Mouse (Mus musculus) ovary, postnatal 10 days (tissue): ENCODE results near the gene Trmu.
"Not testable (repeated sequence)": the region's sequence is repeated elsewhere in the genome, so short reads cannot be mapped to it uniquely, and the experiment has no call there.

Experiments used
- DNase-seq: peaks from one replicate; pipeline ENCODE4 v3.0.0; 2022; ENCODE audit warnings: low spot score

Trmu gene

DNA sequence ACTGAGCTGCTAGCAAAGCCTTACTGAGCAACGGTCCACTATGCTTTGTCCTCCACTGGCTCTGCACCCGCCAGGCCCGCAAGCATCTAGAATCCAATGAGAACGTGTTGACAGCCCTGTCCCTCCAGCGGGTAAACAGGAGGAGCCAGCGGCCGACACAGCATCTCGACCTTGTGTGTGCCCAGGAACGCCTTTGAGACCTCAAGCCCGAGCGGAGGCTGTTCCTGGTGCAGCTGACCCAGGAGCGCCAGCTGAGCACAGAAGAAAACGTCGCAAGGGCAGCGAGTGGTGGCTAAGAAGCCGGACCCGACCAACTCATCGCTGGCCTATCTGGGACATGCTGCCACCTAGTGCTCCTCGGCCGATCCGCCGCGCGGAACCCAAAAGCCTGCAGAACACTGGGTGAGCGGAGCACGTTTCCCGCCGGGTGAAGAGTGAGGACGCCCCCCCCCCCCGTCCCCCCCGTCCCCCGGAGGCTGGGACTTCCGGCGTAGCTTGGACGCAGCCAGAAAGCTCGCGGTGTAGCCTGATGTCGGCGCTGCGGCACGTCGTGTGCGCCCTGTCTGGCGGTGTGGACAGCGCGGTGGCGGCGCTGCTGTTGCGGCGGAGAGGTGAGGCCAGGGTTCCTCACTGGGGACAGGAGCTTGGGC is at the start of gene Trmu:
TSS of gene Trmu (plus strand) at position 465 of the 650 bp plus-strand sequence.
- peak; percentile 69 for DNase-seq

DNA sequence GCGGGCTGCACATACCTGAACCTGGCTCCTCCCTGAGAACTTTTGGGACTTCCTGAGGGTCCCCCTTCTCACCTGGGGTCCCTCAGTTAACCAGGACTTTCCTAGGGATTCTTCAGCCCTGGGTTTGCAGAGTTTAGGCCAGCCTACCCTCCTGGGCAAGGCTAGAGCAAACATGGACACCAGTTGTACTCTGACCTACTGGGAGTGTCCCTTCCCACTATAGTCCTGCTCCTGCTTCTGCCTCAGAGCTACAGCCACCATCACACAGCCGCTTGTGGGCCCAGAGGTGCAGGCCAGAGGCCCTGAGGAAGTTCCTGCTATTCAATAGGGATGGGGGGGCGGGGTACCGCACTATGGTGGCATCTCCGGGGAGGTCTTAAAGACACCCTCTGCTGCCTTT is 49.6 kb upstream of the Trmu start:
- DNase-seq = no peak

DNA sequence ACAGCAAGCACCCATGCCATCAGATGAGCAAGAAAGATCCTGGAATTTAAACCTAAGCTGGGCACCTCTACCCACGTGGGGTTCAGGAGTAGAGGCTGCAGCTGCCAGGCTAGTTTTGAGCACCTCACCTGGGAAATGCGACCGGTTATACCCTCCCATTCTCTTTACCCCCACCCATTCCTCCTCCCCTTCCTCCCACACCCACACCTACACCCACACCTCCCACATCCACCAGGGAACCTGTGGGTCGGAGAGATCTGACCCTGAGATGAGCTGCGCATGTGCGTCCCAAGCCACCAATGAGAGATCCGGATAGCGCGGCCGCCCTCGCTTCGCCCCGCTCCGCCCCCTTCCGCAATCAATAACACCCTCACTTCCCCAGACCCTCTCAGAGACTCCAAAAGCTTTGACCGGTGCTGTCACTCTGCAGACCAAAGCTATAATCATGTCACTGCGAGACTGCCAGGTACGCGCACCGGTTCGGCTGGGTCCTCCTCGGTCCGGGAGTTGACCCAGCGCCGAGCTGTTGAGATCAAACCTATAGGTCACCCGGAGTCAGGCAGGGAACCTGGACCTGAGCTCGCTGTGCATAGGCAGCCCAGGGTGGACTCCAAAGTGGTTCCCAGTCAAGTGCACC is 47.0 kb upstream of the Trmu start, which contains the start of gene Ttc38:
TSS of gene Ttc38 (plus strand) at position 353 of the 637 bp plus-strand sequence.
- DNase-seq = peak; percentile 58

DNA sequence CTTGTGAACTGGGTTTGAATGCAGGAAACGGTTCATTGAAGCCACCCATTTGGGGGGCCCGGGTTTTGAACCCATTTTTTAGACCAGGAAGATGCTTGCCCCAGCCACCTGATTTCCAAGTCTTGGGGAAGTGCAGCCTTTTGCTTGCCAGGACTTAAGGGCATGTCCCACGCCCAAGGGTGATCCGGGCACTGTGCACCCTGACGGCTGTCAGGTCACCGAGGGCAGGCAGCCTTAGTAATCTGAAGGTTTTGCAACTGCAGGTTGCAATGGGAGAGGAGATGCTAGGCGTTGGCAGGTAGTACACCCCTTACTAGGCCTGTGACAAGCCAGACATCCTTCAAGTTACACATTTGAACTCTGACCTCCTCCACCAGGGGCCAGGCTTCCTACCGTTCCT is 46.5 kb upstream of the Trmu start:
- DNase-seq = no peak

DNA sequence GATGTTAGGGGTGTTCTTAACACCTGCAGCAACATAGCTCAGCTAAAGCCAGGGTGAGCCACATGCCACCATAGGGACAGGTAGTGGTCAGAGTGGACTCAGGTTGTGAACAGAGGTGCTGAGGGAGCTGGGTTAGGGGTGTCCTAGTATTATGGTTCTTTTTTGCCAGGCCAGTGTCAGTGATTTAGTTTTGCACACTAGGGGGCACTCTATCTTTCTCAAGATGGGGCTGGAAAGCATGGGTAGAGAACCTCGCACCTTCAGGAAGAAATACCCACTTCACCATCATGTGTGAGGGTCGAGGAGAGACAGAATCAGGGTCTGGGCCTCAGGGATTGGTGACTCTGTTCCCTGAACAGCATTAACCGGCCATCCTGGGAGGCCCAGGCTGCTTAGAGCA is 43.8 kb upstream of the Trmu start:
- DNase-seq = no peak

DNA sequence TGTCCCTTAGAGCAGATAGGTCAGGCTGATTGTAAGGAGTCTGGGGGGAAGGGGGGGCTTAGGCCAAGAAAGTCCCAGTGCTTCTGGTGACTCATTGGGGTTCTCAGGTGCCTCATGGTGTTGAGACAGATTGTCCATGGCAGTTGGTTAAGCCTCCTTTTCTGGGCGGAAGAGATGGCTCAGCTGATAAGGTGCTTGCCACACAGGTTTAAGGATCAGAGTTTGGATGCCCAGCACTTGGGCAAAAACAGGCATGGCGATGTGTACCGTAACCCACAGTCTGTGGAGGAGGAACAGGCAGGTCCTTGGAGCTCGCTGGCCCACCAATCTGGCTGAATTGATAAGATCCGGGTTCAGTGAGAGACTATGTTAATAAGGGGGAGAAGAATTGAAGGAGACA is 42.2 kb upstream of the Trmu start:
- no peak for DNase-seq

DNA sequence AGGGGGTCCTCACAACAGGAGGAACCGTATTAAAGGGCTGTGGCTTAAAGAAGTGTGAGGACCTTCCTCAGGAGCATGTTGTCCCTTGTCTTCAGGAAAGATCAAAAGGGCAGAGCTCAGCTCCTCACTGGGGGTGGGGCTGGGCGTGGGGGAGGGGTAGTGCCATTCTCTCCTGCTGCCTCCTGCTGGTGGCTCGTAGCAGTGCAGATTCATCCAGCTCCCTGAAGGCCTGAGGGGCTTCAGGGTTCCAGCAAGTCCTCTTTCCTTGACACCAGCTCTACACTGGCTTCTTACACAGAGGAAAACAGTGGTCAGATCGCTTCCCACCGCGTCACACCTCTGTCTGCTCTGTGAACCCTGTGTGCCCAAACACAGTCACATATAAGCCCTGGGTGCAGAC is 38.1 kb upstream of the Trmu start:
- DNase-seq = no peak

DNA sequence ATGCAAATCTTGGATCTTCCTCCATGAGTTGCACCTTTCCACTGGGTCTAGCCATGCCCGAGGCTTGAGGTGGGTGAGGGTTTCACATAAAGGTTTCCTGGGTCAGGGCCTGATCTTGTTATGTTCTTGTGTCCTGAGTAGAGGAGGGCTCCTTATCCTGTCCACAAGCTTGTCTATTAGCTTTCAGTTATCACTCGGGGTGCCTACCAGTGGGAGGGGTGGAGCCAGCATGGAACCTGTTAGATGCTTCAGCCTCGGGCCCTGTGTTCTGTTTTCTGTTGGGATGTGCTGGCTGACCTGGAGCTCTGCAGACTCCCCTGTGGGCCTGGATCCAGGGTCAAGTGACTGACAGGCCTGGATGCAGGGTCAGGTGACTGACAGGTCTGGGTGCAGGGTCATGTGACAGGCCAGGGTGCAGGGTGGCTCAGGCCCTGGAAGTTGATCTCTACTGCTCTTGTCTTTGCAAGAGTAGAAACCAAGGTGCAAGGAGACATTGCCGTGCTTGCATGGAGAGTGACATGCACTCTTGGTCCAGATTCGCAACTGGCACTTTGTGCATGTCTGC is 37.2 kb upstream of the Trmu start:
- DNase-seq = no peak

DNA sequence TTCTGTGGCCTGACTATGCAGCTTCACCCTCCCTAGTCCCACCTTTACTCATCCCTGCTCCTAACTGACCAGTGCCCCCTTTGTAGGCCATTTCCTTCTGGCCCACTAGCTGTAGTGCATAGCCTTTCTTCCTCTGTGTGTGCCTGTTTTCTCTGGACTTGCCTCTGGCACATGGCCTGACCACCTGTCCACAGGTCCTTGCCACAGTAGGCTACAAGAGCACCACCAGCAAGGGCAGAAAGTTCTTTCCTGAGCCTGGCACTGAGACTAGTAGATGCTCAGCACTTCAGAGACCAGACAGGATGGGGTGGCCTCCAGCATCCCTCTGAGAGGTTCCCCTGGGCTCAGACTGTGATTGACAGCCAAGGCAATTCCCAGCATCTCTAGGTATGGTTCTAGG is 34.0 kb upstream of the Trmu start:
- DNase-seq = no peak

DNA sequence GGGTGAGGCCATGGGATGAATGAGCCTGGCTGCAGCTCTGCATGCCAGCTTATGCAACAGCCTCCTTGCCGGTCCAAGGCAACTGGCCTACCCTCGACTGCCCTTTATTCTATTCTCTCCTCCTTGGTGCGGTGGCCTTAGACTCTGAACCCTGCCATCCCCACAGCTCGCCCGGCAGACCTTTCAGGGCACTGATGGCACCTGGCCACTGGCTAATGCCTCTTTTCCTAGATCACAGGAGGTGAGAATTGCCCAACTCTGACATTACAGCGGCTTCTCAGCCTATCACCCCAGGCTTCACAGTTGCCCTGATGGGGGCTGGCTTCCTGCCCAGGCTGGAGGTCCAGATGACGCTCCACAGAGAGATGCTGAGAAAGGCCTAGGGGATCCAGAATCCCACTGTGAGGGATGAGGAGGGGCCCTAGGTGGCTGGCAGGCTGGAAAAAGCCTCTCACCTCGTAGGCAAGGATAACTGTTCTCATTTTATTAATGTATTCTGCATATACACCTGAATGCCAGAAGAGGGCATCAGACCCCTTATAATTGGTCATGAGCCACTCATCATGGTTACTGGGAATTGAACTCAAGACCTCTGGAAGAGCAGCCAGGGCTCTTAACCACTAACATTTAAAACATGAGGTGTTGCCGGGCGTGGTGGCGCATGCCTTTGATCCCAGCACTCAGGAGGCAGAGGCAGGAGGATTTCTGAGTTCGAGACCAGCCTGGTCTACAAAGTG is 27.3 kb upstream of the Trmu start:
- no peak for DNase-seq

DNA sequence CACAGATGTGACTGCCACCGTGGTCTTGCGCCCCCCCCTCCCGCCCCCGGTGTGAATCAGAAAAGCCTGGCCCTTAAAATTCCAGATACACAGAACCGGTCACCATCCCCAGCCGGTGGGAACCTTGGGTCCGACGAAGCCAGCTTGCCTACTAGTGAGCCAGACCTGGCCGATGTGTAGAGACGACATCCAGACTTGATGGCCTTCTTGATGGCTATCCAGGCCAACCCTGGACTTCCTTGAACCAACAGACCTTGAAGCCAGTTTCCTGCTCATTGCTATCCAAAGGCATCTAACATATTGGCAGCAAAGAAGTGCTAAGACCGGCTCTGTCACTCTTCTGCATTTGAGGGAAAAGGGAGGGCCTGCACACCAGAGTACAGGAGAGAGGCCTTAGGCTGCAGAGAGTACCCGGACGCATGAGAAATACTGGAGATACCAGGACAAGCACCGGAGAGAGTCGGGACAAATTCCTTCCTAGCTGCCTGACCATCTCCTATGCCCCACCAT is 20.1 kb upstream of the Trmu start:
- DNase-seq = no peak

DNA sequence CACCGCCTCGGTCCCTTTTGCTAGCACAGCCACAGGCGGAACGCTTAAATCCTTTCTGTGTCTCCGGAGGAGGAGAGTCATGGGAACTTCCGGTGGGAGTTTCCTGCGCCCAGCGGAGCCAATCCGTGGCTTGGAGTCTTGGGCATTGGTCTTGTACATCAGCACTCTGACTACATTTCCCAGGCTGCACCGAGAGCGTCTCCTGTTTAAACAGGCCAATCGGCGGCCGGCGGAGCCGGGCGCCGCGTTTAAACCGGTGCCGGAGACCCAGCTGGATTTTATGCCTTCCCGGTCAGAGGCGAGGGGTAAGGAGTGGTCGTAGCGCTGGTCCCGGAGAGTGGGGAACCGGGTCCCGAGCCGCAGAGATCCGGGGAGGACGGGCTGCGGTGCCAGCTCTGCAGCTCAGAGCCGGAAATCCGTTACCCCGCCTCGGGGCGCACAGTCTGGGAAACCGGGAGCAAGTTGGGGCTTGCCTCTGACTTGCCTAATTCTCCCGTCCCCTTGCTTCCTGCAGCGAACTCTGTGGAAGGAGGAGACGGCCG is 19.6 kb upstream of the Trmu start, which contains the start of gene Gtse1:
TSS of gene Gtse1 (plus strand) at position 256 of the 542 bp plus-strand sequence.
- peak; percentile 78 for DNase-seq

DNA sequence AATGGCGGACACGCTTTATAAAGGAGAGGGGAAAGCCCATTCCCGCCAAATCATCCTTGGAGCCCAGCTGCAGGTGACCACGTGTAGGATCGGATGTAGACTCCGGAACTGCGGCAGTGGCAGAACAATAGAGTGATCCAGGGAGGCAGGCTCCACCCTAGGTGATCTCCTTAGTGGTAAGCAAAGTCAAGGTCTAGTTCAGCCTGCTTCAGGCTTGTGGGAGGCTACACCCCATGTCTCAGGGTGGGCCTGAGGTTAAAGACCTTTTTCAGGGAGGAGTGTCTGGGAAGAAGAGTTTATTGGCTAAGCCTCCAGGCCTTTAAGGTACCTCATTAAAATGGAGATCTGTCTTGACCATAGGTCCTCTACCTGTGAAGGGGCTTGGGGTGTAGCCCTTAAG is 13.2 kb upstream of the Trmu start:
- DNase-seq = not testable (repeated sequence)

DNA sequence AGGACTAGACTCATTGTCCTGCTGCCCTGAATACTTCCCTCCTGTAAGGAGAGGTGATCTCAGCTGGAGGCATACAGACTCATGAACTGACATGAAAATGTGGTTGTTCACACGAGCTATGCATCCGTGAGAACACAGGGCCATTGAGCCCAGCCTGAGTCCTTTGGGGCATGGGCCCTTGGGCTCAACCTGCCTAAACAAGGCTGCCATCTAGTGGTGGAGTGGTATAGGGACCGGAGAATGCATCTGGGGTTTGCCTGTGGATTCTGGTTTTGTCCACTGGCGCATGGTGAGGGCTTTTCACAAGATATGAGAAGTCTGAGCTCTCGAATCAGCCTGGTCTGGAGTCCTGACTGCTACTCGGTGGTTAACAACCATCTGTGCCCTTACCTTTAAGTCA is 11.4 kb upstream of the Trmu start:
- DNase-seq = peak; percentile 36

DNA sequence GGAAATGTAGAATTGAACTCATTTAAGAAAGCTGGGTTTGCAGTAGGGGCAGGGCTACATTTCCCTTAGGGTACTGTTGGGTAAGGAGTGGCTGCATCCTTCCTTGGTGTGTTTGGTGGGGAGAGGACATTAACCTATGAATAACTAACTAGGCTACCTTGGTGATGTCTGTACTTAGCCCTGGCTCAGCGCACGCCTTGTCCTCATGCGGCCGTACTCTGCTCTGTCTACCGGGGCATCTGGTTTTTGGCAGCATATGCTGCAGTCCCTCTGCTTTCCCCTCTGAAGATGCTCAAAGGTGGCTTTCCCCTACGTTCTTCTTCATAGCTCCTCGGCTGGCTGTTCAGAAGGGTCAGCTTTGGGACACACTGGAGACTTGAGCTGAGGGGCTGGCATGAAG is 1.8 kb upstream of the Trmu start:
- DNase-seq = no peak

DNA sequence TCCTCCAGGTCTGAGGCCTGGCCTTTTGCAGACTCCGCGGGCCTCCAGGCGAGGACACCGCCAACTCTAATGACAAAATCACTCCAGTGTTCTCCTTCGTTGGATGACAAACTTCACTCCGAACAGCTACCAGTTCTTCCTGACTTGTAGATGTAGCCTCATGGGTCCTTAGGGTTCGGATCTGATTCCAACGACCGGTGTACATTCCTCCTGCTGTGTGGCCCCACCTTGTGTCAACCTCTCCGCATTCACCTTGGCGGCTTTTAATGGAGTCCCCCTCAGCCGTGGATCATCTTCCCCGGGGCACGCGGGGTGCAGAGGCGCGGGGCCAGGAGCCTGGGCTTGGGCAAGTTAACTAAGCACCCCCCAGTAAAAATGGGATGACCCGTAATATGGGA is 385 bp downstream of the Trmu start:
- DNase-seq = no peak

DNA sequence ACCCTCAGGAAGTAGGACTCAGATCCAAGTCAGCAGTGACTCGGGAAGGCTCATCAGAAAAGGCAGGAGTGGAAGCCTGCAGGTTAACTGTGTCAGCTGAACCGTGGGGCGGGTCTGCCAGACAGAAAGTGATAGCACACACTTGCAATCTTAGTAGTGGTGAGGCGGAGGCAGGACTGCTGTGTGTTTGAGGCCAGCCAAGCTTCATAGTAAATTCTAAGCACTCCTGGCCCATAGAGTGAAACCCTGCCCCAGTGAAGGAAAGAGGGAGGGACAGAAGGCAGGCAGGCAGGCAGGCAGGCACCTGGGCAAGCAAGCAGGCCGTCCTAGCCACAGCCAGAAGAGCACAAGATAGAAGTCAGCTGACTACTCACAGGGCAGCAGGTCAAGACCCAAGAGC is 6.5 kb downstream of the Trmu start:
- DNase-seq = no peak

DNA sequence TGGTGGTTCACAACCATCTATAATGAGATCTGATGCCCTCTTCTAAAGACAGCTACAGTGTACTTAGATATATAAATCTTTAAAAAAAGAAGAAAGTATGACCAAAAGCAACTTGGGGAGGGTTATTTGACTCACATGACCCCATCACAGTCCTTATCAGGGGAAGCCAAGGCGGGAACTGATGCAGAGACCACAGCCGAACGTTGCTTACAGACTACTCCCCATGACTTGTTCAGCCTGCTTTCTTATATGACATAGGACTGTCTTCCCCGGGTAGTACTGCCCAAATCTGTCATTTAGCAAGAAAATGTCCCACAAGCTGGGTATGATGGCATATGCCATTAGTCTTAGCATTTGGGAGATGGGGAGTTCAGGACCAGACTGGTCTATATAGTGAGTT is 10.1 kb downstream of the Trmu start:
- no peak for DNase-seq

DNA sequence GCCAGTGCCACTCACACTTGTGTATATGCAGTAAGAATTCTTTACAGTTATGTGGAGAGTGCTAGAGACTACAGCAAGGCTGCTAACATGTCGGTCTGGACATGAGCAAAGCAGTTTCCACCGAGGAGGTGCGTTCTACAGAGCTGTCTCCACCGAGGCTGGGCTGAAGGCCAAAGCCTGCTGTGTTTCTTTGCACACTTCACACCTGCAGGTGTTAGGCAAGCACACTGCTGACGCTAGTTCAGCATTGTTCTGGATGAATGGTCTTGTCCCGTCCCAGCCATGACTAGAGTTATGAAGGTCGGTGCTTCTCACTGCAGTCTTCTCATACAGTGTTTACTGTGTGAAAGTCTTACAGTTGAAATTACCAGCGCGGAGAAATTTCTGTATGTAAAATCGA is 12.9 kb downstream of the Trmu start:
- DNase-seq = no peak

DNA sequence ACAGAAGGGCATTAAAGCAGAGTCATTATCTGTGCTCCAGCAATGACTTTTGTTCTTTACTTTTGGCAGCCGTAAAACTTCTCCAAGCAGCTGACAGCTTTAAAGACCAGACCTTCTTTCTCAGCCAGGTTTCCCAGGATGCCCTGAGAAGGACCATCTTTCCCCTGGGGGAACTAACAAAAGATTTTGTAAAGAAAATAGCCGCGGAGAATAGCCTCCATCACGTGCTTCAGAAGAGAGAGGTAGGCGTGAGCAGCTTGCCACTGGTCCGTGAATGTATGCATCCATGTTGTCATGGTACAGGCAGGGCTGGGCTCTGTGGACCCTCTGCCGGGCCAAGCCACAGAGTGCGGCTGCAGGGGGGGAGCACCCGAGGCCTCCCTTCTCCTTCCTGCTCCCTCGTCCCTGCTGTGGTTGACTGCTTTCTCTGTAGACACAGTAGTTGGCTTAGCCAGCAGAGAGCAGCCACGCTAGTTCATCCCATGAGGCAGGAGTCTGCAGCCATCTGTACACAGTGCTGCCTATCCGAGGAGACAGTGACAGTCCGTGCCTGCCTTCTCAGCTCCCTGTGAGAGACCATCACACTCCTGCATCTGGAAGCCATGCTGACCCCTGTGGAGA is 13.5 kb downstream of the Trmu start:
- no peak for DNase-seq

DNA sequence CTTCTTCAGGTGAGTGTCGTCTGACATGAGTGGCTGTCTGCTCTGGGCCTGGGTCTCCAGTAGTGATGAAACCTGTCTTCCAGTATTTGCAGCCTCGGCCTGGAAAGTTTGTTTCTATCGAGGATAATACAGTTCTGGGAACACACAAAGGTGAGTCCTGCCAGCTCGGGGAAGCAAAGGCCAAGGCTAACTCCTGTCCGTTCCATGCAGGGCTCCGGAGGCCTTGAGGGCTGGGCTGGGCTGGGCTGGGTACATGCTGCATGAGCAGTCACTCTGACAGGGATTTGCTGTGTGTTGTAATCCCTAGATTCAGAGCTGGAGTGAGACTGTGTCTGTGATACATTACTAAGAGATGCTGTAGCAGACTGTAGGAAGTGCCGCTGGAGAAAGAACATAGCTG is 14.8 kb downstream of the Trmu start:
- no peak for DNase-seq

DNA sequence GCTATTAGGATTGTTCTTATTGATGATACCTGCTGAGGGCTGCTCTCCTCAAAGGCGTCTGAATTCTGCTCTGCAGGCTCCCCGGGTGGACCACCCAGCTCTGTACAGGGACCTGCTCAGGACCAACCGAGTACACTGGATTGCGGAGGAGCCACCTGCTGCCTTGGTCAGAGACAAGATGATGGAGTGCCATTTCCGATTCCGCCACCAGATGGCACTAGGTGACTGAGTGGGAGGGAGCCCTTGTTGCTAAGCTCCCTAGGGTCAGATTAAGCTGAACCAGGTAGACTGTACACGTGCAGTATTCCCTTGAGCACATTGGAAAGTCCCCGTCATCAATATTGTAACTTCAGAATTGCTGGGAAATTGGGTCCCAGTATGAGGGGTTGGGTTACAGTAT is 17.2 kb downstream of the Trmu start:
- DNase-seq = peak; percentile 71
